12 mouse cellular contexts compared by ENCODE assay signal in the genomic region with DNA sequence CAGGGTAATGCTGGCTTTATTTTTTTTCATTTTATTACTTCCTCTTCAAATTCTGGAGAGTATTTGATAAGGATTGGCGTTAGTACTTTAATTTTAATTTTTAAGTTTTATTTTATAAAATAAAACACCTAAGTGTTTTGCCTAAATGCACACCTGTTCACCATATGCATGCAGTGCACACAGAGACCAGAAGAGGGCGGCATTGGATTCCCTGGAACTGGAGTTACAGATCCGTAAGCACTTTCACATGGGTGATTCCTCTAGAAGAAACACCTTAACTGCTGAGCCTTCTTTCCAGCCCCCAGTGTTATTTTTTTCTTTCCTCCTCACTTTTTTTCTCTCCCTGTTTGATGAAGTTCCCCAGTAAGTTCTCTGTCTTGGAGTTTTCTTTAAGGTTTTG. TPM values are rescaled to one million over a fixed set of nuclear protein-coding genes. Genes with fewer than 3 reads are reported as not detected.
A peak's percentile ranks its signal among the peaks of the same experiment; 100 is the strongest.
DNase-seq lines count a peak whose midpoint lies in the region; ATAC-seq and TF ChIP-seq lines count a peak whose summit lies in the region.
"Had no signal": no experiment of that assay in that cellular context is flagged by ENCODE, and none has a peak within 500 bp of the region (broad histone marks: within the 10 kb centered on the region; RNA-seq: fewer than 3 reads in every experiment).

No protein-coding gene starts in this region.

- no peaks in the 10 kb centered on the region for H3K36me3 ChIP-seq in MEL (ENCODE audit: control insufficient read depth in 1 of 2, insufficient read depth in 2 of 2, low read length in 2 of 2)

- peak; percentile 42 for TF ChIP-seq RAD21 in MEL (IDR thresholded peaks at IDR 0.05; ENCODE audit: low read depth, low read length)

- H3K27ac ChIP-seq in MEL (ENCODE audit: control insufficient read depth, low read depth, low read length): no peak overlapping the region

- peak; percentile 45 to 57 (median 49) for TF ChIP-seq CTCF in MEL (IDR thresholded peaks at IDR 0.05 in 2 of 3, conservative IDR thresholded peaks at IDR 0.05 in 1 of 3; ENCODE audit: control insufficient read depth in 1 of 3, insufficient read depth in 1 of 3, low read depth in 2 of 3, low read length in 3 of 3, poor library complexity in 1 of 3, severe bottlenecking in 1 of 3)

- no peaks in the 10 kb centered on the region for H3K9me3 ChIP-seq in MEL (replicated peaks; ENCODE audit: insufficient read depth, low read length)
- H3K9me3 ChIP-seq: megakaryocyte, embryonic 14.5 days had no signal

- no peaks in the 10 kb centered on the region for H3K4me1 ChIP-seq in MEL (ENCODE audit: control insufficient read depth in 1 of 2, insufficient read depth in 2 of 2, low read length in 2 of 2)
- H3K4me1 ChIP-seq: megakaryocyte, embryonic 14.5 days had no signal

- no peaks in the 10 kb centered on the region for H3K79me2 ChIP-seq in MEL (ENCODE audit: control insufficient read depth, insufficient read depth, low read length, poor library complexity)

- H3K9ac ChIP-seq in MEL (ENCODE audit: control insufficient read depth, low read depth, low read length, poor library complexity, severe bottlenecking): no peak overlapping the region

- no peak for ATAC-seq in monocyte, adult 5-6 weeks (replicated peaks; ENCODE audit: insufficient number of reproducible peaks, low FRiP score, low TSS enrichment, poor library complexity, severe bottlenecking)

- no peak overlapping the region for H3K4me3 ChIP-seq in MEL (ENCODE audit: control insufficient read depth in 1 of 2, insufficient read depth in 1 of 2, low read depth in 2 of 2, low read length in 2 of 2)
- H3K4me3 ChIP-seq: megakaryocyte, embryonic 14.5 days had no signal

- no peak for TF ChIP-seq EP300 in MEL (IDR thresholded peaks at IDR 0.05; ENCODE audit: low read depth in 1 of 2, low read length in 2 of 2)

- no peaks in the 10 kb centered on the region for H3K27me3 ChIP-seq in MEL (ENCODE audit: control insufficient read depth in 1 of 2, insufficient read depth in 2 of 2, low read length in 2 of 2)
- H3K27me3 ChIP-seq: megakaryocyte, embryonic 14.5 days had no signal

- no peak for TF ChIP-seq POLR2A in MEL (IDR thresholded peaks at IDR 0.05; ENCODE audit: control insufficient read depth in 1 of 2, insufficient read depth in 1 of 2, low read depth in 1 of 2, low read length in 2 of 2, poor library complexity in 1 of 2)

- peak; percentile 3 for DNase-seq in layer of hippocampus, adult 11-12 months (ENCODE audit: low spot score)
- no peak for DNase-seq in layer of hippocampus, postnatal 36 days
- DNase-seq in A20 (ENCODE audit: low read depth, low spot score) (peak; percentile 1), MEL (ENCODE audit: low read depth, low spot score) (peak; percentile 43)
- DNase-seq in hindlimb bud, embryonic 11.5 days (ENCODE audit: extremely low spot score, low read depth, low spot score): peak; percentile 28
- no peak for DNase-seq in layer of hippocampus, adult 8-10 months (ENCODE audit: low spot score in 2 of 2)
- no peak for DNase-seq in gastrocnemius, postnatal 25 days

TF ChIP-seq in MEL, 35 proteins besides CTCF, POLR2A, EP300 and RAD21:
- no peak for TF ChIP-seq BHLHE40 (IDR thresholded peaks at IDR 0.05; ENCODE audit: borderline replicate concordance, low read depth, low read length)
- no peak for TF ChIP-seq HCFC1 (IDR thresholded peaks at IDR 0.05; ENCODE audit: low read depth, low read length)
- TF ChIP-seq SMC3 (IDR thresholded peaks at IDR 0.05; ENCODE audit: low read depth, low read length): peak; percentile 47
- TF ChIP-seq NELFE (IDR thresholded peaks at IDR 0.05; ENCODE audit: low read depth, low read length): no peak
- no peak for TF ChIP-seq TAL1 (IDR thresholded peaks at IDR 0.05; ENCODE audit: low read length)
- no peak for TF ChIP-seq ZKSCAN1 (IDR thresholded peaks at IDR 0.05; ENCODE audit: low read depth, low read length)
- TF ChIP-seq TCF12 (IDR thresholded peaks at IDR 0.05; ENCODE audit: low read depth, low read length): no peak
- TF ChIP-seq ZC3H11A (IDR thresholded peaks at IDR 0.05; ENCODE audit: low read depth, low read length): peak; percentile 25; the same call in 1 of the 2 replicates
- TF ChIP-seq ZNF384 (IDR thresholded peaks at IDR 0.05; ENCODE audit: low read depth, low read length): no peak
- TF ChIP-seq MYC (IDR thresholded peaks at IDR 0.05; ENCODE audit: low read depth, low read length): no peak
- no peak for TF ChIP-seq MYB (IDR thresholded peaks at IDR 0.05; ENCODE audit: low read depth, low read length)
- no peak for TF ChIP-seq CHD2 (IDR thresholded peaks at IDR 0.05; ENCODE audit: low read length)
TF ChIP-seq in MEL: peak in this region for 2.

RNA-seq across cellular contexts. Expression of a gene that starts 9.7 kb away (rescaled TPM):
- total RNA-seq in layer of hippocampus, postnatal 36 days (2021): not detected
- total RNA-seq in MEL (2012; rRNA removed): not detected in 2 replicates
- not detected for polyA plus RNA-seq in MEL (2012; ENCODE audit: insufficient read depth in 1 of 2, insufficient read length in 2 of 2, low read depth in 1 of 2, low replicate concordance in 2 of 2, missing spikeins in 1 of 2)
- not detected in 3 replicates for total RNA-seq in monocyte, adult 5-6 weeks (2017)
- total RNA-seq in layer of hippocampus, adult 8-10 months (2022): not detected
- not detected for total RNA-seq in gastrocnemius, postnatal 25 days (2021)
- total RNA-seq: adrenal gland, adult 18-20 months had no signal
- polyA plus RNA-seq: forebrain, embryonic 11.5 days; intestine, embryonic 14.5 days had no signal

RNA-seq across cellular contexts. Expression of a gene that starts 20.6 kb away (rescaled TPM):
- not detected for total RNA-seq in layer of hippocampus, postnatal 36 days (2021)
- not detected in 2 replicates for total RNA-seq in MEL (2012; rRNA removed)
- not detected for polyA plus RNA-seq in MEL (2012; ENCODE audit: insufficient read depth in 1 of 2, insufficient read length in 2 of 2, low read depth in 1 of 2, low replicate concordance in 2 of 2, missing spikeins in 1 of 2)
- total RNA-seq in monocyte, adult 5-6 weeks (2017): not detected in 3 replicates
- total RNA-seq in layer of hippocampus, adult 8-10 months (2022): not detected
- not detected for total RNA-seq in gastrocnemius, postnatal 25 days (2021)
- total RNA-seq: adrenal gland, adult 18-20 months had no signal
- polyA plus RNA-seq: forebrain, embryonic 11.5 days; intestine, embryonic 14.5 days had no signal

RNA-seq across cellular contexts. Expression of a gene that starts 24.2 kb away (rescaled TPM):
- total RNA-seq in layer of hippocampus, postnatal 36 days (2021): not detected
- total RNA-seq in MEL (2012; rRNA removed): not detected in 2 replicates
- not detected for polyA plus RNA-seq in MEL (2012; ENCODE audit: insufficient read depth in 1 of 2, insufficient read length in 2 of 2, low read depth in 1 of 2, low replicate concordance in 2 of 2, missing spikeins in 1 of 2)
- total RNA-seq in monocyte, adult 5-6 weeks (2017): not detected in 3 replicates
- not detected for total RNA-seq in layer of hippocampus, adult 8-10 months (2022)
- not detected for total RNA-seq in gastrocnemius, postnatal 25 days (2021)
- total RNA-seq: adrenal gland, adult 18-20 months had no signal
- polyA plus RNA-seq: forebrain, embryonic 11.5 days; intestine, embryonic 14.5 days had no signal

RNA-seq across cellular contexts. Expression of a gene that starts 34.7 kb away (rescaled TPM):
- total RNA-seq in layer of hippocampus, postnatal 36 days (2021): not detected
- not detected in 2 replicates for total RNA-seq in MEL (2012; rRNA removed)
- not detected for polyA plus RNA-seq in MEL (2012; ENCODE audit: insufficient read depth in 1 of 2, insufficient read length in 2 of 2, low read depth in 1 of 2, low replicate concordance in 2 of 2, missing spikeins in 1 of 2)
- total RNA-seq in monocyte, adult 5-6 weeks (2017): not detected in 3 replicates
- not detected for total RNA-seq in layer of hippocampus, adult 8-10 months (2022)
- total RNA-seq in gastrocnemius, postnatal 25 days (2021): not detected
- total RNA-seq: adrenal gland, adult 18-20 months had no signal
- polyA plus RNA-seq: forebrain, embryonic 11.5 days; intestine, embryonic 14.5 days had no signal

RNA-seq across cellular contexts. Expression of a gene that starts 51.1 kb away (rescaled TPM):
- not detected for total RNA-seq in layer of hippocampus, postnatal 36 days (2021)
- not detected in 2 replicates for total RNA-seq in MEL (2012; rRNA removed)
- not detected for polyA plus RNA-seq in MEL (2012; ENCODE audit: insufficient read depth in 1 of 2, insufficient read length in 2 of 2, low read depth in 1 of 2, low replicate concordance in 2 of 2, missing spikeins in 1 of 2)
- total RNA-seq in monocyte, adult 5-6 weeks (2017): not detected in 3 replicates
- total RNA-seq in layer of hippocampus, adult 8-10 months (2022): not detected
- not detected for total RNA-seq in gastrocnemius, postnatal 25 days (2021)
- total RNA-seq: adrenal gland, adult 18-20 months had no signal
- polyA plus RNA-seq: forebrain, embryonic 11.5 days; intestine, embryonic 14.5 days had no signal

Comparison
In these comparisons a context has a peak if more than half of its experiments do, and no peak if none do; other contexts are left out.
1. DNase-seq: peak in layer of hippocampus, adult 11-12 months (single experiment), A20 (single experiment), MEL (single experiment) and hindlimb bud, embryonic 11.5 days (single experiment); none in layer of hippocampus, postnatal 36 days (0 of 2), layer of hippocampus, adult 8-10 months (0 of 2) and gastrocnemius, postnatal 25 days (single experiment).